ENCODE assay signal across 10 mouse cellular contexts in genomic region chr13:56582720-56583119, GRCm38 (mm10). TPM values are rescaled to one million over a fixed set of nuclear protein-coding genes. Genes with fewer than 3 reads are reported as not detected.
DNase-seq lines count a peak whose midpoint lies in the region; ATAC-seq and TF ChIP-seq lines count a peak whose summit lies in the region.
"Had no signal": no experiment of that assay in that cellular context is flagged by ENCODE, and none has a peak within 500 bp of the region (broad histone marks: within the 10 kb centered on the region; RNA-seq: fewer than 3 reads in every experiment).

No protein-coding gene starts in this region.

- TF ChIP-seq POLR2A in brain, embryonic 14.5 days (IDR thresholded peaks at IDR 0.05; ENCODE audit: borderline replicate concordance, extremely low read depth, insufficient read depth, insufficient read length, poor library complexity, severe bottlenecking), result no peak

- no peak overlapping the region for H3K4me3 ChIP-seq in kidney, embryonic 15.5 days (replicated peaks)
- no peak overlapping the region for H3K4me3 ChIP-seq in neural tube, embryonic 12.5 days
- H3K4me3 ChIP-seq: megakaryocyte, embryonic 14.5 days had no signal

- DNase-seq in kidney, adult 11 months, result no peak
- peak; percentile 56 for DNase-seq in brain, embryonic 14.5 days (ENCODE audit: low read depth)
- peak; percentile 69 for DNase-seq in forelimb bud, embryonic 11.5 days (ENCODE audit: low read depth, low spot score)
- DNase-seq in testis, postnatal 14 days (ENCODE audit: low spot score), result no peak
- DNase-seq in frontal cortex, postnatal 36 days (ENCODE audit: low spot score in 2 of 2), result no peak
- DNase-seq in left cerebral cortex, postnatal 25 days (ENCODE audit: low spot score in 2 of 2), result no peak

- WGBS in kidney, embryonic 15.5 days, result 15% methylated on average over 3 of the region's 3 CpGs
- 5% methylated on average over 3 of the region's 3 CpGs for WGBS in neural tube, embryonic 12.5 days

- no peak overlapping the region for H3K4me2 ChIP-seq in kidney, embryonic 15.5 days
- H3K4me2 ChIP-seq in neural tube, embryonic 12.5 days (replicated peaks), result peak overlapping the region; percentile 50

- peak; percentile 34; the same call in 1 of the 2 replicates for ATAC-seq in kidney, embryonic 15.5 days (replicated peaks; ENCODE audit: low FRiP score)
- ATAC-seq in neural tube, embryonic 12.5 days (ENCODE audit: low FRiP score, low read depth), result peak; percentile 58

- H3K36me3 ChIP-seq in kidney, embryonic 15.5 days, result no peaks in the 10 kb centered on the region
- H3K36me3 ChIP-seq in neural tube, embryonic 12.5 days, result no peaks in the 10 kb centered on the region

- H3K9ac ChIP-seq in kidney, embryonic 15.5 days, result no peak overlapping the region
- no peak overlapping the region for H3K9ac ChIP-seq in neural tube, embryonic 12.5 days

- no peaks in the 10 kb centered on the region for H3K27me3 ChIP-seq in kidney, embryonic 15.5 days
- H3K27me3 ChIP-seq in neural tube, embryonic 12.5 days (replicated peaks), result no peaks in the 10 kb centered on the region

- peak overlapping the region; percentile 96 for H3K27ac ChIP-seq in kidney, embryonic 15.5 days
- H3K27ac ChIP-seq in neural tube, embryonic 12.5 days, result peak overlapping the region; percentile 93

- intact Hi-C loops in left cerebral cortex, postnatal 25 days (cut with DNase I), result no loop called here

- no peak for TF ChIP-seq CTCF in brain, embryonic 14.5 days (IDR thresholded peaks at IDR 0.05; ENCODE audit: borderline replicate concordance, extremely low read depth, insufficient read depth, insufficient read length)

- no peaks in the 10 kb centered on the region for H3K9me3 ChIP-seq in kidney, embryonic 15.5 days (replicated peaks)
- H3K9me3 ChIP-seq in neural tube, embryonic 12.5 days, result no peaks in the 10 kb centered on the region
- H3K9me3 ChIP-seq: megakaryocyte, embryonic 14.5 days had no signal

- H3K4me1 ChIP-seq in kidney, embryonic 15.5 days, result peaks cover 52% of the 10 kb centered on the region
- H3K4me1 ChIP-seq in neural tube, embryonic 12.5 days, result peaks cover 25% of the 10 kb centered on the region

RNA-seq across cellular contexts. Expression of gene Tgfbi, which starts 26.6 kb away (rescaled TPM):
- 121 and 135 TPM in 2 replicates for polyA plus RNA-seq in kidney, embryonic 15.5 days (2015; fragmentation: Nextera tagmentation; extraction: Ambion mirVana)
- polyA plus RNA-seq in brain, embryonic 14.5 days (2012; rRNA removed), result 4.1 and 7.0 TPM in 2 replicates
- 38.8 and 39.9 TPM in 2 replicates for polyA plus RNA-seq in neural tube, embryonic 12.5 days (2016; fragmentation: Nextera tagmentation; extraction: Ambion mirVana)
- 1 to 10 TPM; 3.8 to 4.1 TPM for total RNA-seq in left cerebral cortex, postnatal 25 days (2021)

RNA-seq across cellular contexts. Expression of gene Lect2, which starts 34.4 kb away (rescaled TPM):
- polyA plus RNA-seq in kidney, embryonic 15.5 days (2015; fragmentation: Nextera tagmentation; extraction: Ambion mirVana), result 1.8 and 2.5 TPM in 2 replicates
- 0.14 TPM in 1 of 2 replicates, not detected in the other for polyA plus RNA-seq in brain, embryonic 14.5 days (2012; rRNA removed)
- polyA plus RNA-seq in neural tube, embryonic 12.5 days (2016; fragmentation: Nextera tagmentation; extraction: Ambion mirVana), result not detected in 2 replicates
- not detected for total RNA-seq in left cerebral cortex, postnatal 25 days (2021)
- total RNA-seq: heart, adult 18-20 months had no signal

Comparison
In these comparisons a context has a peak if more than half of its experiments do, and no peak if none do; other contexts are left out.
1. DNase-seq: peak in brain, embryonic 14.5 days (single experiment) and forelimb bud, embryonic 11.5 days (single experiment); none in kidney, adult 11 months (single experiment), testis, postnatal 14 days (single experiment), frontal cortex, postnatal 36 days (0 of 2) and left cerebral cortex, postnatal 25 days (0 of 2).